Mouse (Mus musculus) forebrain, postnatal 0 days (tissue): ENCODE results near the gene Inca1. TPM values are rescaled to one million over a fixed set of nuclear protein-coding genes. Genes with fewer than 3 reads are reported as not detected.

Experiments used
- ATAC-seq: fragments of 200-750 bp; cut with Nextera tagmentation; 2 replicates; pipeline ENCODE4 v1.8.0; 2017; ENCODE audit warnings: mild to moderate bottlenecking, moderate library complexity
- DNase-seq: peaks from one replicate; pipeline ENCODE4 v3.0.0-alpha.2; 2015
- H3K27ac ChIP-seq: fragments of 300-500 bp; sonication (generic); 2 replicates; pipeline ENCODE4 v1.5.1; 2014; ENCODE audit warnings: low read depth, mild to moderate bottlenecking, antibody characterized with exemption, low read length, moderate library complexity, mixed read lengths
- H3K27me3 ChIP-seq: fragments of 300-500 bp; sonication (generic); 2 replicates; pipeline ENCODE4 v1.6.1; 2014; ENCODE audit warnings: mild to moderate bottlenecking, low read length, mixed read lengths; ENCODE audit not compliant: insufficient read depth
- H3K36me3 ChIP-seq: fragments of 300-500 bp; sonication (generic); 2 replicates; pipeline ENCODE4 v1.6.1; 2014; ENCODE audit warnings: mild to moderate bottlenecking, moderate library complexity; ENCODE audit not compliant: insufficient read depth
- H3K4me1 ChIP-seq: fragments of 300-500 bp; sonication (generic); 2 replicates; pipeline ENCODE4 v1.6.1; 2014; ENCODE audit warnings: antibody characterized with exemption; ENCODE audit not compliant: insufficient read depth
- H3K4me2 ChIP-seq: fragments of 300-500 bp; sonication (generic); 2 replicates; pipeline ENCODE4 v1.6.1; 2014; ENCODE audit warnings: low read depth, mild to moderate bottlenecking, moderate library complexity
- H3K4me3 ChIP-seq: fragments of 300-500 bp; sonication (generic); 2 replicates; pipeline ENCODE4 v1.5.1; 2014; ENCODE audit warnings: low read depth, low read length, mixed read lengths
- H3K9ac ChIP-seq: fragments of 300-500 bp; sonication (generic); 2 replicates; pipeline ENCODE4 v1.6.1; 2014; ENCODE audit warnings: mild to moderate bottlenecking
- H3K9me3 ChIP-seq: fragments of 300-500 bp; sonication (generic); 2 replicates; pipeline ENCODE4 v1.6.1; 2016; ENCODE audit warnings: low read length
- CTCF ChIP-seq: sonication (generic); IDR thresholded peaks from 2 replicates; pipeline ENCODE4 v1.5.1; 2016; ENCODE audit warnings: antibody characterized with exemption, control low read depth, low read depth
- WGBS: fragments of 180-500 bp; shearing (Covaris S2); extraction: QIAGEN DNeasy Blood & Tissue Kit; methylation state at CpG from one replicate; pipeline ENCODE4 v1.1.7; 2014; 5-methylcytosine and 5-hydroxymethylcytosine counted together
- polyA plus RNA-seq: library from polyadenylated mRNA; unstranded; fragments of >200 nt; fragmentation: Nextera tagmentation; extraction: Ambion mirVana; gene quantifications from 2 replicates; pipeline ENCODE4 v1.2.1, GENCODE M21; 2015
- total RNA-seq: library from RNA; depleted of rRNA; stranded (reverse); fragments of >200 nt; gene quantifications from 2 replicates; pipeline ENCODE4 v1.2.3, GENCODE M21; 2014

Inca1 gene
- total and polyA plus RNA-seq, 2 experiments from 2014 or later: 0.62 to 2.1 TPM

DNA sequence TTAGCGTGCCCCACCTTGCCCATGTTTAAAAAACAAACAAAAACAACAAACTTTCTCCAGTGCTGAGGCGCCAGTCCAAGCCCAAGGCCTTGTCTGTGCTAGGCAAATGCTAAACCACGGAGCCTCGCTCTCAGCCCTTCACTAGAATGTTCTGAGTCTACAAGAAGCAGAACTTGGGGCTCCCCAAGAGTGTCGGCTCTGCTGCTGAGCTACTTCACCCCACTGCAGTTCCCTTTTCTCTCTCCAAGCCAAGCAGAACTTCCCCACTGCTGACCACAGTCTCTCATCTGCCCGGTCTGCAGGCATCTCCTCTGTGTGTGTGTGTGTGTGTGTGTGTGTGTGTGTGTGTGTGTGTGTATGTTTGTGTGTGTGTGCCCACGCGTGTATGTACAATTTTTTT is 20.1 kb downstream of the Inca1 start:
- TF ChIP-seq CTCF: no peak

DNA sequence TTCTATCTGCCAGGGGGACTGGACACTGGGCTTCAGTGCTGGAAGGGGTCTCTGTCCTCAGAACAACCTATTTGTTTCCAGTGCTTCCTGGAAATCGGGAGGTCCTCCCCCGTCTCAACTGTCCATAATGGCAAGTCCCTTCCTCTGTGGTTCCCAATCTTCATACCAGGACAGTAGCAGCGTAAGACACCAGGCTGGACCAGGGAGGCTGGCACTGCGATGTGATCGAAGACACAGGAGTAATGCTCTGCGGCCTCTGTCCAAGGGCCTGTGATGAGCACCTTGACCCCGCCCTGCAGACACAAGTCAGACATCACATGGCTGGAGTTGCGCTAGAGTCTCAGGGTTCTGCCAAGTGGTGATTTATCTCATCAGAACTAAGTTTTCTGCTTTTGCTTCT is 20.6 kb downstream of the Inca1 start:
- Histone ChIP-seq H3K9ac (no peak overlapping the region), H3K9me3 (no peaks in the 10 kb centered on the region), H3K36me3 (peaks cover 69% of the 10 kb centered on the region), H3K4me1 (no peaks in the 10 kb centered on the region), H3K4me3 (no peak overlapping the region), H3K27ac (no peak overlapping the region), H3K27me3 (no peaks in the 10 kb centered on the region), H3K4me2 (no peak overlapping the region)
- 96% methylated on average over 8 of the region's 8 CpGs for WGBS
- DNase-seq (no peak), ATAC-seq (no peak)
- no peak for TF ChIP-seq CTCF

More for the DNA sequence above, 20.1 kb downstream of the Inca1 start:
- Histone ChIP-seq H3K9me3 (no peaks in the 10 kb centered on the region), H3K4me1 (no peaks in the 10 kb centered on the region), H3K36me3 (peaks cover 71% of the 10 kb centered on the region), H3K4me3 (no peak overlapping the region), H3K27me3 (no peaks in the 10 kb centered on the region), H3K9ac (no peak overlapping the region), H3K4me2 (no peak overlapping the region), H3K27ac (no peak overlapping the region)
- 93% methylated on average over 8 of the region's 8 CpGs for WGBS
- DNase-seq: no peak
- ATAC-seq: no peak

DNA sequence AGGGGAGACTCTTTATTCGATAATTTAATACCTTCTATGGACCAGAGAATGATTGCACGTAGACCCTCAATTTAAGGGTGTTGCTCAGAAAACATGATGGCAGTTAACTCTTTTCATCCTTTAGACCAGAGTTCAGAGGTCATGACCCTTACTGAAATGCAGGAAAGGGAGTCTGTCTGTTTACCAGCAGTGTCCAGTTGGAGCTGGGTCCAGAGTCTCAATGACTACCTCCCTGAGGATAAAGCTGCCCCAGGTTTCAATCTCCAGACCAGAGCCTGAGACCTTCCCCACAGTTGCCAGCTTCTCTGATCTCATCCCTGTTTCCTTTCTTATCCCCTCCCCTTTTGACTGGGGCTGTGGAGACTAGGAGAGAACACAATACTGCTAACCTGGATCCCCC is 21.4 kb downstream of the Inca1 start:
- Histone ChIP-seq H3K4me3 (no peak overlapping the region), H3K9me3 (no peaks in the 10 kb centered on the region), H3K27ac (no peak overlapping the region), H3K36me3 (peaks cover 70% of the 10 kb centered on the region), H3K4me2 (no peak overlapping the region), H3K9ac (no peak overlapping the region), H3K4me1 (no peaks in the 10 kb centered on the region), H3K27me3 (no peaks in the 10 kb centered on the region)
- ATAC-seq: no peak
- no peak for TF ChIP-seq CTCF
- 80% methylated on average over 2 of the region's 2 CpGs for WGBS
- no peak for DNase-seq

DNA sequence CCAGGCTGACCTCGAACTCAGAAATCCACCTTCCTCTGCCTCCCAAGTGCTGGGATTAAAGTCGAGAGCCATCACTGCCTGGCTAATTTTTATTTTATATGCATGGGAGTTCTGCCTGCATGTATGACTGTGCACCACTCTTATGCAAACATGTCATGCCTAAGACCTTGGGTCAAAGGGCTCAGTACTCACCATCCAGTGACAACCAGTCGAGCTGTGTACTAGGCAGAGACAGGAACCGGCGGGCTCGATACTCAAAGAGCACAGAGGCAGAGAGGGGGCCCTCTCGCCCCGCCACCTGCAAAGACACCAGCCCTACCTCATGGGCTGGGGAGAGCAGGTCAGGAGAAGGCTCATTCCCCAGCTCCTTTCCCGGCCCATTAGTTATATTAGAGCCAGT is 21.9 kb downstream of the Inca1 start:
- Histone ChIP-seq H3K4me2 (no peak overlapping the region), H3K27me3 (no peaks in the 10 kb centered on the region), H3K9ac (no peak overlapping the region), H3K4me3 (no peak overlapping the region), H3K9me3 (no peaks in the 10 kb centered on the region), H3K27ac (no peak overlapping the region), H3K4me1 (no peaks in the 10 kb centered on the region), H3K36me3 (peaks cover 67% of the 10 kb centered on the region)
- WGBS: 86% methylated on average over 9 of the region's 9 CpGs
- no peak for TF ChIP-seq CTCF
- ATAC-seq (no peak), DNase-seq (no peak)

DNA sequence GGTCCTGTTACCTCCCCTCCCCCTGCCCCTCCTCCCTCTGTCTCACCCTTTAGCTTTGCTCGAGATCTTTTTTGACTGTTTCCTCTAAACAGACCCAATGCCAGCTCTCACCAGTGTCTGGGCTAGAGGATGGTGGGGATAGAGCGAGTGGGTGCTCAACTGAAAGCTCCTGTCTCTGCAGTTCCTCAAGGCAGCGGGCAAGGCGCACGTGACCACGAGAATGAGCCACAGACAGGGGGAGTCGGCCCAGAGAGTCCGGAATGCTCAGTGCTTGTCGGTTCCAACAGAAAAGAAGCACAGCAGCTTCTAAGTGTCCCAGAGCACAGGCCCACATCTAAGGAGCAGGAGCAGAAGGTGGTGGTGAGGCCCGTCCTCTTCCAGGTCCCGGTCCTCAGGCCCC is 25.5 kb downstream of the Inca1 start:
- 63% methylated on average over 11 of the region's 11 CpGs for WGBS
- Histone ChIP-seq H3K9me3 (no peaks in the 10 kb centered on the region), H3K9ac (no peak overlapping the region), H3K4me2 (no peak overlapping the region), H3K36me3 (peaks cover 56% of the 10 kb centered on the region), H3K4me3 (no peak overlapping the region), H3K4me1 (peaks cover 9% of the 10 kb centered on the region; the same call in 1 of the 2 replicates), H3K27ac (no peak overlapping the region), H3K27me3 (no peaks in the 10 kb centered on the region)
- DNase-seq (no peak), ATAC-seq (no peak)
- TF ChIP-seq CTCF: no peak

DNA sequence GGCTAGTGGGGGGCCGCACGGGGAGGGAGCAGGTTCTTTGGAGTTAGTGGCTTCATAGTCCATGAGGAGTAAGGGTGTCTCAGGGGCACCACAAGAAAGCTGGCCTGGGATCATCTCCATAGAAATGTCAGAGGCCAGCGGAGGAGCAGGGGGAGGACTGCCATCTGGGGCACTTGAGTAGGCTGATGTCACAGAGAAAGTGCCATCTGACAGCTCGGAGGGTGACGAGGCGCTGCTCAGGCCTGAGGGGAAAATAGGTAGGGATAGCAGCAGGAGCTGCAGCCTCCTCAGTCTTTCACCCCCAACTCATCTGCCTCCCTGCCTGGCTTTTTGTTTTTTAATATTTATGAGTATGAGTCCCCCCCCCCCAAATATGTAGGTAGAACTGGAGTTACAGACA is 25.9 kb downstream of the Inca1 start:
- Histone ChIP-seq H3K4me1 (peaks cover 9% of the 10 kb centered on the region; the same call in 1 of the 2 replicates), H3K4me3 (no peak overlapping the region), H3K9me3 (no peaks in the 10 kb centered on the region), H3K36me3 (peaks cover 51% of the 10 kb centered on the region), H3K27ac (no peak overlapping the region), H3K27me3 (no peaks in the 10 kb centered on the region), H3K9ac (no peak overlapping the region), H3K4me2 (no peak overlapping the region)
- no peak for ATAC-seq
- DNase-seq: no peak
- 65% methylated on average over 6 of the region's 6 CpGs for WGBS
- no peak for TF ChIP-seq CTCF

DNA sequence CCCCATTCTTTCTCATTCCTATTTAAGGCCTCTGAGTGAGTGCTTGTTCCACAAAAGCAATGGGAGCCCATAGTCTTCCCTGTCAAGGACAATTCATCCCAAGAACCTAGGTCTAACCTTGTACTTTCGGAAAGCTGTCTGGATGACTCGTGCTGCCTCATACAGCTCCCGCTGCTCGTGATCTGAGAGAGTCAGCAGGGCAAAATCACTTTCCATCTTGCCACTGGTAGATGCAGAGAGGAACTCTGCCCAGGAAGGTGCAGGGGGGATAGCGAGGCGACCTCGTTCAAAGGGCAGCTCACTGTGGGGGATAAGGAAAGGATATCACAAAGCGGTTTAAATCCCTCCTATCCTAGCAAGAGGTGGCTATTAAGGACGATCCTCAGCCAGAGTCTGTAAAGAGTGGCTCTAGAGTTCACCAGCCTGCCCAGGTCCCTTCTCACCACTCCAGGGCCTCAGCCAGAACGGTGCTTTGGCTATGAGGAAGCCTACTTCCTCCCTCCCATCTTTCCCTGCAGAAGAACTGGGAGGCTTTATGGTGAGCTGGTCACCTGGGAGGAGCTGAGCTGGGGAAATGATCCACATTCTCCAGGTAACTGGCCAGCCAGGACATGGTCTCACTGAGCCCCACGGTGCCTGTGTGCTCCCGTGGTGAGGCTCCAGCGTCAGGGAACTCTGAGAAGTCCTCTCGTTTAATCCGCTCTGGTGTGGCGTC is 28.5 kb downstream of the Inca1 start:
- no peak for DNase-seq
- 79% methylated on average over 16 of the region's 16 CpGs for WGBS
- H3K27me3 ChIP-seq: no peaks in the 10 kb centered on the region
- no peak overlapping the region for H3K9ac ChIP-seq
- no peaks in the 10 kb centered on the region for H3K9me3 ChIP-seq
- no peak overlapping the region for H3K4me3 ChIP-seq
- no peak for ATAC-seq
- no peak for TF ChIP-seq CTCF
- H3K4me1 ChIP-seq: peaks cover 9% of the 10 kb centered on the region; the same call in 1 of the 2 replicates
- 0 out of 2 replicates have a peak overlapping the region, but pooled peaks have one; percentile 15 for H3K27ac ChIP-seq
- H3K36me3 ChIP-seq: peaks cover 35% of the 10 kb centered on the region
- H3K4me2 ChIP-seq: no peak overlapping the region
